Mouse (Mus musculus) adrenal gland (tissue): ENCODE results near the gene Nufip1.

Experiments
- intact Hi-C: fragments of 180-260 bp; cut with DNase I; formaldehyde crosslinking; loops from one replicate; pipeline ENCODE4 v1.15.1; 2025

Nufip1 gene

GRCm38 (mm10) chr14:76174328-76174727 is 63.6 kb downstream of the Nufip1 start:
- intact Hi-C loops: no loop called here

- intact Hi-C loops: no loop called here
Measured at GRCm38 (mm10) chr14:76175808-76176207, 65.1 kb downstream of the Nufip1 start.

- intact Hi-C loops: no loop called here
Measured at GRCm38 (mm10) chr14:76177230-76177629, 66.5 kb downstream of the Nufip1 start.

GRCm38 (mm10) chr14:76178447-76178846 is 67.8 kb downstream of the Nufip1 start:
- intact Hi-C loops: no loop called here

- intact Hi-C loops: no loop called here
Measured at GRCm38 (mm10) chr14:76179343-76179742, 68.7 kb downstream of the Nufip1 start.

GRCm38 (mm10) chr14:76185358-76185757 is 74.7 kb downstream of the Nufip1 start:
- intact Hi-C loops: no loop called here

GRCm38 (mm10) chr14:76186299-76186698 is 75.6 kb downstream of the Nufip1 start:
- intact Hi-C loops: no loop called here
